Mouse (Mus musculus) spleen, postnatal 36 days (tissue): Measurements from ENCODE around the gene Ccdc54.

Experiments used
- DNase-seq, 2 experiments: peaks; one replicate each; pipeline ENCODE4 v3.0.0; 2022; ENCODE audit warnings: low spot score in 2 of 2, mixed read lengths in 1 of 2

Gene Ccdc54

DNA sequence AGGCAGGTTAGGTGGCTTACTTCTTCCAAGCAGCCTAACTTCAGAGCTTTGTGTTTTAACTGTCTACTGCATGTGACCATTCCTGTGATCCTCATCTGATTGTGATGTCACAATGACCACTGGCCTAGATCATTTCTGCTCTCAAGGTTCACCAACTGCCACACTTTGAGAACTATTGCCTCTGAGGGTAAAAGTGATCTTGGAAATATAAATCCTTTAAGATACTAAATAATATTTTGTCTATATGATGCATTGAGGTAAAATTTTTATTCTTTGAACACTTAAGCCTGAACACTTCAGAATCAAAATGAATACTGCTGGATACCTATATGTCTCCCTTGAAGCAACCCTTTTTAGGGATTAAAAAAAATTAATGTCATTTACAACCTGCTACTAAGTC is at the start of gene Ccdc54:
TSS of gene Ccdc54 (minus strand) at position 101 of the 400 bp plus-strand sequence.
- DNase-seq: no peak

DNA sequence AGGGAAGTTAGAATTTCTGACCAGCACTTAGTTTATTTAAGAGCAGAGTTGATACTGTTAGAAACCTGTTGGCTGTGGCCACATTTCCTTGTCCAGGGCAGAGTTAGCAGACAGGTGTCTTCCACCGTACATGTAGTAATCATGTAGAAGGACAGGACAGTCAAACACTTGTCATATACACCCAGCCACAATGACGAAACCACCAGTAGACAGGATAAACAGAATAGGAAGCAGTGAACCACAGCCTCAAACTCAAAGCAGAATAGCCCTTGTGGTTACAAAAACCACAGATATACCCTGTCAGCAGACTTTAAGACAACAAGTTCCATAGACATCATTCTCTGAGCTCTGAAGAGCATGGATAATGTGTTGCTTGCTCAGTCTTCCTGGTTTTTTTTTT is 41.6 kb upstream of the Ccdc54 start:
- peak in 1 of 2 experiments; percentile 5 for DNase-seq

DNA sequence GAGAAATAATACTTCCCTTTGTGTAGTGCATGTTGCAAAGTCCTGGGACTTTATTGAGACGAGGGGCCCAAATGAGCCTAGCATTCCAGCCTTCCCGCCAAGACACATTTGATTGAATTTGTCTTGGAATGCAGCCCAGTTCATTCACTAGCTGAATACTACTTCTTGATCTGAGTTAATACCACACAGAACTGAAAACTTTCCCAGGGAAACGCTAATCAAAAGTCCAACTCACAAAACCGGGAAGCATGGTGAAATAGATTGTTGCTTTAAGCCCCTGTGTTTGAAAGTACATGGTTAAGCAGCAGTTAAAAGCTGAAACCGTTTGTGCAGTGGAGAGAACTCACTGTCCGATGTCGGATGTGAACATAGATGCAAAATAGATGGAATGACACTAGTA is 24.6 kb upstream of the Ccdc54 start:
- DNase-seq: no peak

DNA sequence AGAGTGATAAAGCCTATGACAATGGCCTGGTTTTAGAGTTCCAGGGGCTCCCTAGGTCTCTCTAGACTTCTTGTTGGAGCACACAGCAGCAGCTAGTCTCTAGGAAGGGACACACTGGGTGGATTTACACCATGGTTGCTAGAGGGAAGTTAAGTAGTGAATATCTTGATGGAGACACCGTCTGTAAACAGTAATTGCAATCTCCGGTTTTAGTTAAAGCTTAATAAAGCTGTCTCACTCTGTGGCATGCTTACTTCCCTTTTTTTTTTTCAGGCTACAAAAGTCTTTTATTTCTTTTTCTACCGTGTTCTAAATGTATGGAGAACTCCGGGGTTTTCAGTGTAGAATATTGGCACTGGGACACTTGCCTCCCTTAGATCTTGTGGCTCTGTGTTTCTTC is 22.0 kb upstream of the Ccdc54 start:
- DNase-seq: no peak

DNA sequence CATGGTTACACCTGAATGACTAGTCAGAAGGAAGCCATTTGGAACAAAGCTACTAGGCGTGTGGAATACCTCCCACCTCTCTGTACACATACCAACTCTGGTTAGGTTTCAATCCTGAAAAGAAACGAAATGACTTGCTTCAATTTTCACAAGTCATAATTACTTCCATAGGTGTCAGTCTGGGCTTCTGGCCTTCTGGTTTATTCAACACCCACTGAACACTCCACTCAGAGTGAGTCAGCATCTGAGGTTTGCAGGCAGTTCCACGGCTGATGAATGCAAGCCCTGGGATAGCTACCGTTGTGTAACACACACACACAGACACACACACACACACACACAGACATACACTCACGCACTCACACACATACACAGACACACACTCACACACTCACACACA is 19.6 kb upstream of the Ccdc54 start:
- DNase-seq: no peak

DNA sequence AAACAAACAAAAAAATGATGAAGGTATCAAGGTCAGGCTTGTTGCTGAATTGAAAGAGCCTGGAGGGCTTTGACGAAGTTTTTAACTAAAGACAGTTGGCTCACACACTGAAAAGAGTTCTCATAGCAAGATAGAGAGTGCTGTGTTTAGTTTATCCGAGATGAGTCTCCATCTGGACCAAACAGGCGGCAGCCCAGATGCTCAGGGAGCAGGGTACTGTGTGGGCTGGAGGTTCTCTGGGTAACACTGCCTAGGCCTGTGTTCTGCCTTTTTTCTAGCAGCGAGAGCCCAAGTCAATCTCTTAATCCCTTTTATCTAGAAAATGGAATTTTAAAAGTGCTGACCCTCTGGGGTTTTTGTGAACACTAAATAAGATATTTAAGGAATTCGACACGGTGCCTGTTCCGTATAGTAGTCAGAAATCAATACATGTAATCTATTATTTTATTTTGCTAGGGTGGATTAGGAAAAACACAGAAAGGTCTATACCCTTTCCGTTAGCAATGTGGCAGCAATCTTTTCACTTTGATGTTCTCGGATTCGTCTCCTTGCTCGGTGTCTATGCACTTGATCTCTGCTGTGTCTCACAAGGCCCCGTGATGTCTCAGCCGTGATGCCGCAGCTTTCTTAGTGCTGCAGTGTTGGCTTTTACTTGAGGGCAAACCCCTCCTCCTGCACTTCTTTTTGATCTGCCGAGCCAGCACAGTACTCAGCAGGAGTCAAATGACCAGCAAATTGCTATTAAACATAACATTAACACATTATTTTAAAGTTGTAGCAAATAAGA is 17.0 kb upstream of the Ccdc54 start:
- no peak for DNase-seq

DNA sequence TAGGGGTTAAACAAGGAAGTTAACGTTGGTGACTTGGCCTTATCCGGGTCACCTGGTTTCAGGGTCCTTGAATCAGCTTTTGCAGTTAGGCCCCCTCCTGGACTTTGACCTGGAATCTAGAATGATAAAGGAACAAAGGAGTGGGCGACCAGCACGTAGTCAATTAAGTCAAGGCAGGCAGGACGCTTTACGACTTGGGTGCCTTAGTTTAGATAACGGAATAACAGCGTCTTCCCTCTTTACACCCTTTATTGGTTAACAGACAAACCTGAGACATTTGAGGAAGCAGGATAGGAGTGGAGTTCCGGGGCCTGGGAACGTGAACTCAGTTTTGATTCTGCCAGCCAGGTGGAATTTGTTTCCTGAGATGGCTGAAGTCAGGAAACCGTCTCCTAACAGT is 13.9 kb upstream of the Ccdc54 start:
- DNase-seq: no peak

DNA sequence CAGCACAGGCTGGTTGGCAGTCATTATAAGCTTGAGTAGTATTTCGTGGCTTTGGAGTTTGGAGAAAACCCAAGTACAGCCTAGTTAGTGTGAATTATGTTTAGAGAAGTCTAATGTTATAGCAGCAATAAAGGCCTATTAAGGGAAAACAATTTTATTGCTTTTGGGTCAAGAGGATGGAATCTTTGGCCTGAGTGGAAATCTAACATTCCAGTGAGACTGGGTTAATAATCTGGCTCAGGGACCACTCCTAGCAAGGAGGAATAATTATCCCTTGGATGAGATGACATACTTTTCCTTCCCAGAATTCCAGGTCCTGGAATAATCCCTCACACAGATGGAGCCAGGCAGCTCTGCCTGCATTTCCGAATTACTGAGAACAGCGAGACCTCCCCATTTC is 11.0 kb upstream of the Ccdc54 start:
- no peak for DNase-seq

DNA sequence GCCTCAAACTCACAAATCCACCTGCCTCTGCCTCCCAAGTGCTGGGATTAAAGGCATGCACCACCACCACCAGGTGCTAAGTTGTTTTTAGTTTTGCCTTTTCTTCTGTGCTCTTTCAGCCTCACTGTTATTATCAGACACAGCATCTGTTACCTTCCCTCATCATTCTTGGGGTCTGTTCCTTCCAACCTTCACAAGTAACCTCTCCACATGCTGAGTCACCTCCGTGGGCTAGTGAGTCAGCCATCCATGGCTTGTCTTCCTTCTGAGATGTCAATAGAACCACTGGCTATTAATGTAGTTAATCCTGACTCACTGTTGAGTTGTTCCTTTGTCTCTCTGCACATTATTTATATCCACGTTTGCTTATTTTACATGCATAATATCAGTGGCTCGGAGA is 9.7 kb upstream of the Ccdc54 start:
- DNase-seq: no peak

DNA sequence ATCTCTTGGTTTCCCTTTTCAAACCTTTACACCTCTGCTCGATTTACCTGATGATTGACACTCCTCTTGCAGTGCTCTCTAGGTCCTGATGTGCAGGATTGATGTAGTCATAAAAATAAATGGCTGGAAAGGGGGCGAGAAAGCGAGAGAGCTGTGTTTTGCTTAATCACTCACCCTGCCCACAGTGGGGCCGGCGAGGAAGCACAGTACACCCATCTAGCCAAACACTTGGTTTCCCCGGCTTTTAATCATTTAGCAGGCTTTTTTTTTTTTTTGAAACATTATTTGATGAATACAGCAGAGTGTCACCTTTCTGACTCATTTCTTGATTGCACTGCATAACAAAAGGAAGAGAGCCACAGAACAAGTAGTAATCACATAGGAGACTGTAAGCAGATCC is 5.7 kb upstream of the Ccdc54 start:
- no peak for DNase-seq

DNA sequence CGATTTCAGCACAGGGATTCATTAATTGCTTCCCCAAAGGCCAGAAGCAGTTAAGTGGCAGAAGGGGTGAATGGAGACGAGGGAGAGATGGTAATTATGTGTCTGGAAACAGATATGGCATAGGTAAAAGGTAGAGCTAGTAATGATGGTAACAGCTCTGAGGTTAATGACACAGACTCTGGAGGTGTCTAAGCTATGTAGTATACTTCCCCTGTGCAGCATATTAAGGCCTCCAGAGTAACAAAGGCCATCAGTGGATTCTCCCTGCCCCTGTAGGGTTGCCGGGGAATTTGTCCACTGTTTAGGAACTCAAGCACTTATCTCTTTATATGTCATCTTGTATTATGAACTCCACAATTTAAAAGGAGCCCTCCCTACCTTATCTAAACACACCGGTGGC is 5.2 kb upstream of the Ccdc54 start:
- no peak for DNase-seq

DNA sequence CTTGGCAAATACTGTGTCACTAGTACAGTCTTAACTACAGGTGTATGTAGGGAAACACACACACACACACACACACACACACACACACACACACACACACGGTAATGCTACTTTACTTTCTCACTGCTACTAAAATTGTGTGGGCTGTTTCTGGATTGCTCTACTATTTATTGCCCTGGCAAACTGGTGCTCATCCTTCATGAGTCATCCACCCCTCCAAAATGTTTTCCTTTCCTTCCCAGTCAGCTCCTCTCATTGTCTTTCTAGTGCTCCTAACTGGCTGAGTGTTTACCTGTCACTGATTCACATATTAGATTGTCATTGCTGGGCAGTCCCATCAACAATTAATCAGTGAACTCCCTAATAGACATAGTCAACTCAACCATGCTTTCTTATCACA is 3.9 kb upstream of the Ccdc54 start:
- no peak for DNase-seq

DNA sequence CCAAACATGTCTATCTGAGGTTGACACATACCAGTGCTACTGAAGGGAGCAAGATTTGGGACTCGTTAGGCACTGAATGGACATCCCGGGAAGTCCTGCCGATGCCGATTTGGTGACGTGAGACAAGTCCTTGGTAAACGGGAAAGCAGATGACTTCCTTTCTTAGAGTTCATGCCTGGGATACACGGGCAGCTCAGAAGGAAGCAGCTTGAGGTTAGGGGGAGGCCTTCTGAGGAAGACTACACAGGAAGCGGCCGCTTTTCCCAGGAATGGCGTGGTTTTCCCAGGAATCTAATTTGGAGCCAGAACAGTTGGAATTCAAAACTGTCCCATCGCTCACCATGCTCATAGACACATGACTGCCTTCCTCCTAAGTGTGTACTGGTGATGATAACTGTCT is 2.4 kb upstream of the Ccdc54 start:
- DNase-seq: no peak

DNA sequence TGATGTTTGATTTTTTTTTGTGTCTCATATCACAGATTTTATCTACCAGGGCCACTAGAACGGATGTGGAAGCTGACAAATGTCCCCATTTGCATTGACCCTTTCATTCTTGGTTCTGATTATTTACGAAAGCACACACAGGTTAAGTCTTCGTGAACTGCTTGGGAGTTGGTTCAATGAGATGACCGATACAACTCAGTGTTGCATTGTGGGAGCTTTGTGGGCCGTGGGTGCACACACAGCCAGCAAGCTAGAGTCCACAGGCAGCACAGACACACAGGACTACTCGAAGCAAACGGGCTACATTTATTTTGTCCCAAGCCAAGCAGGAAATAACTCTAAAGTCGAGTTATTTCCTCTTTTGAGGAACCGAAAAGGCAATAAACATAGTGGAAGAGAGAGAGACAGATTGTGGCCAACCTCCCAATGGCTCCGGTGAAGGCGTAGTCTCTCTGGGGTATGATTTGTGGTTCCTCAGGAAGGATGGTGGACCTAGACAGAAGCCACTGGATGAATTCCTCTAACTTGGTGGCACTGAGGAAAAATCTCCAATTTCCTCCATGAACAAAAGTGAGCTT is 1.3 kb downstream of the Ccdc54 start:
- no peak for DNase-seq

DNA sequence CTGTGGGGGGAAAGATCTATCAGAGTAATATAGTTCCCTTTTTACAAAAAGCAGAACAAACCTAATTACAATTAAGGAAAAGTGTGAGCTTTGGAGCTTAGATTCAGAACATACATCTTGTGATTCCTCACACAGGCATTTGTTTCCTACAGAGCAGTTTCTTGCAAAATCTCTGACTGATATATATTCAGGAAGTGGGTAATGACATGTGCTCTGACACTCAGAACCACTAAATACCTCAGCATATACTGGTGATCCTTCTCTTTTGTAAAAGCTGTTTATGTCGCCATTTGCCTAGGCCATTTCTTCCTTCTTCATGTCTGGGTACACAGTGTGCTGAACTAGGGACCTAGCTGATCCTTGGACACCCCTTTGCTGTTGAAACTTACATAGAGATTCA is 2.8 kb downstream of the Ccdc54 start:
- no peak for DNase-seq

DNA sequence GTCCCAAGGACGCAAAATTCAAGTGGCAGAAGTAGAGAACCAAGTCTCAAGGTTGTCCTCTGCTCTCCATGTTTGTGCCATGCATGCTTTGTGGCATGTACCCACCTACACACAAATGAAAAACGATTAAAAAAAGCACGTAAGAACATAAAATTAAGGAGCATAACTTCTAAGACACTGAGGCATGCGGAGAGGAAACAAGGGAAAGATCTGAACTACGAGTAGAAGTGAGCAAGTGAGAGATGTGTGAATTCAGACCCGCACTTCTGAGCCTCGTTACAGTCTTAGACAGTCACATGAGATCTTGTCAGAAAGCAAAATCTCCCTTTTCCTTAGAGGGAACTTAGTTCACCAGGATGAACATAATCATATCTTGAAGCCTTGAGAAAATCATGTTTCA is 3.8 kb downstream of the Ccdc54 start:
- DNase-seq: no peak

DNA sequence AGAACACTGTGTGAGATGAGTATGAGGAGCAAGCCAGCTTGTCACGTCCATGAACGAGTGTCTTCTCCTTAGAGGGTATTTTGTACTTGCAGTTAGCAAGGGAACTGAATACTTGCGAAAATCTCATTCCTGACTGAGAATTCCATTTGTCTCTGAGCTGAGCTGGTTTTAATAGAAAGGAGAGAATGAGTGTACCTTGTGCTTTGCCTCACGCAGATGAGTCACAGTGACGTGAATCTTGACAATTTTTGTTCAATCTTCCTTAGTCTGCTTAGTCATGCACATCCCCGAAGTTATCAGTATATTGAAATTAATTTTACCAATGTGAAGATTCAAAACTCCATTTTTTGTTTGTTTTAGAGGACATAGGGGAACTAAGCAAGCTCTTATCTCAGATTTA is 12.6 kb downstream of the Ccdc54 start:
- DNase-seq: no peak

DNA sequence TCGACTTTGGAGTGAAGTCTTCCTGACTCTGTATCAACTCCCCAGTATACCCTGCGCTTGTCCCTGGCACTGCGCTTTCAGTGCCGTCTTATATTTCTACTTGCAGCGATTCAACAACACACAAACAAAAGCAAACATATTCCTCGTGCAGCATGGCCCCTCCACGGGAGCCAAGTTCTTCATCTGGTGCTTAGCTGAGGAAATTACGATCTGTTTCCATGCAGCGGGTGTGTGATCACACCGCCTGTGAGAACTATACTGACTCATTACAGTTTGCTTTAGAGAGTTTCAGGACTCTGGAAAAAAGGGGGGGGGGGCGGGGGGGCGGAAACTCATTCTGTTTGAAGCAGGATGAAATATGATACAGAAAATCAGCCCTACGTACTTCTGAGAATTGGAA is 18.4 kb downstream of the Ccdc54 start:
- DNase-seq: no peak

DNA sequence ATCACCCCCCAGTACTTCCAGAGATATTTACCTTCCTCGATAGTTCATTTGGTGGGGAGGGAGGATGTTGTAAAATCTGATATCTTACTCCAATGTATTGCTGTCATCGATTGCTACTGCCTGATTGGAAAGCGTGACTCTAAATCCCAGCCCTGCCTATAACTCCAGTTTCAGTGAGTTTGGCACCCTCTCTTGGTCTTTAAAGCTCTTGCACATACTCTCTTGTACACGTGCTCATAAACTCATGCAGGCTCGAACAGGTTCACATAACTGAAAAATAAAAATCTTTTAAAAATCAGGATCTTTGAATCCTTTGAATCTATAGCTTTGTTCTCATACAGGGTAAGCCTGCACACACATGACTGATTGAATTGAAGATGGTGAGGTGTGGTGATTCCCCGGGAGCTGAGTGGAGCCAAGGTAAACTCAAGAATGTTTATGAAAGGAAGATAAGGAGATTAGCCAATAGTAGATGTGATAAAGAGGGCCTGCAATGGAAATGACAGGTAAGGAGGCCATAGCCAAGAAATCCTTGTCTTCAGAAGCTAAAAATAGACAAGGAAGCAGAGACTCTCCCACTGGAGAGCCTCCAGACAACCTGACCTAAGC is 31.7 kb downstream of the Ccdc54 start:
- DNase-seq: no peak

DNA sequence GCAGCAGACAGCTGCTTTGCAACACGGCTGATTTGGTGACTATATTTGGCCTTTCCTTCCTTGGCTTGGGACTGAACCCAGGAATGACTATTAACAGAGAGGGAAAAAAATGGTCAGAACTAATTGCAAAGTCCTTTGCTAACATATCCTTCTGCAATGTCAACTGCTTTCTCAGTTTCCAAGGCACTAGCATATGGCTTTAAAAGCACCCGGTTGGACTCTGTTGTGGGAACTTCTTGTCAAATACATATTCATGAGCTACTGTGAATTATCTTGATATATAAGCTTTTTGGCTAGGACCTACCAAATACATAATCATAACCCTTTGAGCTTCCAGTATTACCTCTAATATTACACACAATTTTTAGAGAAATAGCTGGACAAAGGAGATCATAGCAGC is 37.1 kb downstream of the Ccdc54 start:
- DNase-seq: no peak

DNA sequence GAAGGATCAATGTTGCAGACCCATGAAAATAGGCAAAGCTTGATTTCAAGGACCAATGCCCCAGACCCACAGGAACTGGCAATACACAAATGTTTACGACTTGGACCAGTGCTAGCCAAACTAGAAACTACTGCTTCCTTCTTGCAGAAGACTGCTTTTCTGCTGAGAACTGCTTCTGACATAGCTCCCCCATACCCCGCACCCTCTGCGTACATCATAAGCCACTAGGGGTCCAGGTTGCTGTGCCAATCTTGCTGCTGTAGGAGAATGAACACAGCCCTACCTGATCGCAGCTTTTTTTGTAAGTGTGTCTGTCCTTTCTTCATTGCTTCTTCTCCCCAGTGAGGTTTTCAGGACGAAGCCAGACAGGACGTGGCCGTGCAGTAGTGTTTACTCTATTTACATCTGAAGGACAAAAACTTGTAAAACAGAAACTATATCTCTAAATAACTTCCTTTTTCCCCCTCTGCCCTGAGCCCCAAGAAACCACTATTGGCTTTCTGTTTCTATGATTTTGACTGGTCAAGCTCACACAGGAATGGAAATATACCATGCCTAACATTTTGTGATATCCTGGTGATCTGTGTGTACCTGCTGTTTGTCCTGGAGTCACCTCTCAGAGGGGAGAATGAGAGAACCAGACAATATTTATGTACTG is 39.0 kb downstream of the Ccdc54 start:
- DNase-seq: peak; percentile 2 to 5

DNA sequence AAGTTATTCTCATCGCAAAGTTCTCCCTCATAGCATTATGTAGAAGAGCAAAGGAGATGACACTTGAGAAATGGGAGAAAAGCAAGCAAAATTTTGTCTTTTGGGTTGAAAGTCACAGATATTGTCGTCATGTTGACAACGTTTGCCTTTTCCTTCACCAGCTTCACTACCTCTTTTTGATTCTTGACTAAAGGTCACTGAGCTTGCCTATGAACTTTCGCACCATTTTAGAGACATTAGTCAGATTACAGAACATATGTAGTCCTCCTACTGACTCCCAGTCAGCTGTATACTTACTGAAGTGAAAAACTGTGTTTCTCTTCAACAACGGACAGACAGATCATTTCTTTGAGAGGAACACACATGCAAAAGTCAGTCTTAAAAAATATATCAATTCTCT is 40.0 kb downstream of the Ccdc54 start:
- no peak for DNase-seq
